Mouse (Mus musculus) liver, embryonic 14.5 days (tissue): ENCODE data around the gene Fsd1l. TPM values are rescaled to one million over a fixed set of nuclear protein-coding genes. Genes with fewer than 3 reads are reported as not detected.

Experiments used
- ATAC-seq: fragments of 200-750 bp; cut with Nextera tagmentation; 2 replicates; pipeline ENCODE4 v1.8.0; 2017; ENCODE audit warnings: moderate number of reproducible peaks, mild to moderate bottlenecking, moderate library complexity; ENCODE audit not compliant: insufficient read depth
- DNase-seq, 3 experiments: peaks; one replicate each; pipeline ENCODE4 v3.0.0-alpha.2; 2012 to 2013; ENCODE audit warnings: low read depth in 3 of 3, low spot score in 3 of 3
- H3K27ac ChIP-seq: fragments of 300-500 bp; sonication (generic); 2 replicates; pipeline ENCODE4 v1.5.1; 2014; ENCODE audit warnings: moderate library complexity, mild to moderate bottlenecking, control low read depth, inconsistent platforms
- H3K27me3 ChIP-seq: fragments of 300-500 bp; sonication (generic); 2 replicates; pipeline ENCODE4 v1.6.1; 2014; ENCODE audit warnings: mild to moderate bottlenecking, low read length, moderate library complexity; ENCODE audit not compliant: control insufficient read depth, insufficient read depth
- H3K36me3 ChIP-seq: fragments of 300-500 bp; sonication (generic); replicated peaks from 2 replicates; pipeline ENCODE4 v1.6.1; 2014; ENCODE audit warnings: low read depth; ENCODE audit not compliant: control insufficient read depth, insufficient read depth
- H3K4me1 ChIP-seq, 2 experiments: fragments of 200-500 bp in 1 of 2; fragments of 300-500 bp in 1 of 2; sonication (generic) in 1 of 2; replicated peaks; 2 replicates each; pipeline ENCODE4 v1.6.1; 2012 to 2014; ENCODE audit warnings: antibody characterized with exemption in 1 of 2, inconsistent platforms in 1 of 2, low read length in 1 of 2; ENCODE audit not compliant: control insufficient read depth in 2 of 2, insufficient read depth in 2 of 2
- H3K4me2 ChIP-seq: fragments of 300-500 bp; sonication (generic); 2 replicates; pipeline ENCODE4 v1.6.1; 2014; ENCODE audit warnings: low read depth, mild to moderate bottlenecking, control low read depth, moderate library complexity
- H3K4me3 ChIP-seq, 2 experiments: fragments of 200-500 bp in 1 of 2; fragments of 300-500 bp in 1 of 2; sonication (generic) in 1 of 2; 2 replicates each; pipeline ENCODE4 v1.5.1; 2012 to 2014; ENCODE audit warnings: low read depth in 2 of 2, low read length in 2 of 2, mild to moderate bottlenecking in 2 of 2, control low read depth in 1 of 2, inconsistent platforms in 1 of 2, moderate library complexity in 1 of 2; ENCODE audit not compliant: insufficient read depth in 1 of 2
- H3K9ac ChIP-seq: fragments of 300-500 bp; sonication (generic); replicated peaks from 2 replicates; pipeline ENCODE4 v1.6.1; 2014; ENCODE audit warnings: mild to moderate bottlenecking, control low read depth, moderate library complexity
- H3K9me3 ChIP-seq: fragments of 300-500 bp; sonication (generic); 2 replicates; pipeline ENCODE4 v1.6.1; 2016; ENCODE audit warnings: low read length, mixed read lengths; ENCODE audit not compliant: control insufficient read depth
- CTCF ChIP-seq: IDR thresholded peaks from 2 replicates; pipeline ENCODE4 v1.5.1; 2016; ENCODE audit warnings: antibody characterized with exemption, low read depth, control low read depth
- EP300 ChIP-seq: IDR thresholded peaks from 2 replicates; pipeline ENCODE4 v1.6.1; 2016; ENCODE audit warnings: antibody characterized with exemption, low read depth
- WGBS: fragments of 180-500 bp; shearing (Covaris S2); extraction: QIAGEN DNeasy Blood & Tissue Kit; methylation state at CpG from one replicate; pipeline ENCODE4 v1.1.7; 2014; ENCODE audit not compliant: insufficient replicate concordance; 5-methylcytosine and 5-hydroxymethylcytosine counted together
- polyA plus RNA-seq, 2 experiments: library from polyadenylated mRNA; depleted of rRNA in 1 of 2; stranded (reverse) in 1 of 2; unstranded in 1 of 2; fragments of >200 nt; fragmentation: Nextera tagmentation in 1 of 2; extraction: Ambion mirVana in 1 of 2; gene quantifications; 2 replicates each; pipeline versions ENCODE4 v1.2.1 to v1.2.3; 2012 to 2014

Gene Fsd1l
- polyA plus RNA-seq, 2 experiments = 0.47 to 0.53 TPM

- Histone ChIP-seq H3K4me2 (no peak overlapping the region), H3K27me3 (no peaks in the 10 kb centered on the region), H3K9me3 (no peaks in the 10 kb centered on the region), H3K36me3 (no peaks in the 10 kb centered on the region), H3K27ac (no peak overlapping the region), H3K9ac (no peak overlapping the region), H3K4me1 (peaks cover 0 to 5% of the 10 kb centered on the region in 2 experiments; a peak in 1 of 4 replicates), H3K4me3 (no peak overlapping the region)
- ATAC-seq (no peak), DNase-seq (no peak)
- no peak for TF ChIP-seq CTCF
- TF ChIP-seq EP300 = no peak
- WGBS = 62% methylated on average over 7 of the region's 7 CpGs
These were observed 40.4 kb upstream of the Fsd1l start for GRCm38 (mm10) chr4:53590691-53591447.

- Histone ChIP-seq H3K4me3 (no peak overlapping the region), H3K4me1 (peaks cover 0 to 6% of the 10 kb centered on the region in 2 experiments; a peak in 1 of 4 replicates), H3K27ac (no peak overlapping the region), H3K9me3 (no peaks in the 10 kb centered on the region), H3K4me2 (no peak overlapping the region), H3K9ac (no peak overlapping the region), H3K36me3 (no peaks in the 10 kb centered on the region), H3K27me3 (no peaks in the 10 kb centered on the region)
- TF ChIP-seq CTCF (no peak), EP300 (no peak)
- 74% methylated on average over 11 of the region's 11 CpGs for WGBS
- DNase-seq = no peak
- ATAC-seq = no peak
These were observed 39.7 kb upstream of the Fsd1l start for GRCm38 (mm10) chr4:53591536-53591935.

- WGBS = 58% methylated on average over 8 of the region's 8 CpGs
- DNase-seq (no peak), ATAC-seq (no peak)
- Histone ChIP-seq H3K4me2 (no peak overlapping the region), H3K9ac (no peak overlapping the region), H3K9me3 (no peaks in the 10 kb centered on the region), H3K36me3 (no peaks in the 10 kb centered on the region), H3K27ac (no peak overlapping the region), H3K4me1 (peaks cover 0 to 7% of the 10 kb centered on the region in 2 experiments; a peak in 1 of 4 replicates), H3K4me3 (no peak overlapping the region), H3K27me3 (no peaks in the 10 kb centered on the region)
- TF ChIP-seq EP300 (no peak), CTCF (no peak)
These were observed 39.3 kb upstream of the Fsd1l start for GRCm38 (mm10) chr4:53591941-53592340.

GRCm38 (mm10) chr4:53592386-53592785 lies 38.9 kb upstream of the Fsd1l start:
- no peaks in the 10 kb centered on the region for H3K36me3 ChIP-seq
- DNase-seq (no peak), ATAC-seq (no peak)
- WGBS = 39% methylated on average over 9 of the region's 9 CpGs
- TF ChIP-seq CTCF (no peak), EP300 (no peak)
- no peaks in the 10 kb centered on the region for H3K9me3 ChIP-seq
- H3K4me3 ChIP-seq = no peak overlapping the region
- H3K9ac ChIP-seq = no peak overlapping the region
- H3K27ac ChIP-seq = no peak overlapping the region
- no peaks in the 10 kb centered on the region for H3K27me3 ChIP-seq
- H3K4me1 ChIP-seq = peaks cover 0 to 7% of the 10 kb centered on the region in 2 experiments; a peak in 1 of 4 replicates
- no peak overlapping the region for H3K4me2 ChIP-seq

- no peak for TF ChIP-seq EP300
- TF ChIP-seq CTCF = peak; percentile 59
- DNase-seq (peak; percentile 12 to 26 (median 25)), ATAC-seq (no peak)
- no peaks in the 10 kb centered on the region for H3K36me3 ChIP-seq
- WGBS = 17% methylated on average over 4 of the region's 4 CpGs
- no peak overlapping the region for H3K9ac ChIP-seq
- H3K27ac ChIP-seq = no peak overlapping the region
- no peak overlapping the region for H3K4me2 ChIP-seq
- H3K27me3 ChIP-seq = no peaks in the 10 kb centered on the region
- peaks cover 0 to 7% of the 10 kb centered on the region in 2 experiments; a peak in 1 of 4 replicates for H3K4me1 ChIP-seq
- no peak overlapping the region for H3K4me3 ChIP-seq
- H3K9me3 ChIP-seq = no peaks in the 10 kb centered on the region
These were observed 37.1 kb upstream of the Fsd1l start for GRCm38 (mm10) chr4:53594204-53594603.
